Mouse (Mus musculus): ENCODE results near the gene Rtn4.

GRCm38 (mm10) chr11:29715499-29715898 is 22.8 kb downstream of the Rtn4 start:
- TF ChIP-seq CTCF (IDR thresholded peaks at IDR 0.05; ENCODE audit: borderline replicate concordance, insufficient read depth, low read length), result no peak
- TF ChIP-seq POLR2A (IDR thresholded peaks at IDR 0.05; ENCODE audit: low read depth, low read length), result no peak
